Mouse (Mus musculus) embryonic fibroblast, embryonic 13.5 days (primary cell): ENCODE results near the gene Snapin. TPM values are rescaled to one million over a fixed set of nuclear protein-coding genes. Genes with fewer than 3 reads are reported as not detected.

Experiments used
- H3K27ac ChIP-seq: 2 replicates; pipeline ENCODE4 v1.5.1; 2012; ENCODE audit warnings: low read length, control low read depth, inconsistent platforms; ENCODE audit not compliant: insufficient read depth
- H3K4me1 ChIP-seq: 2 replicates; pipeline ENCODE4 v1.6.1; 2011; ENCODE audit warnings: low read length; ENCODE audit not compliant: control insufficient read depth, insufficient read depth
- H3K4me3 ChIP-seq: 2 replicates; pipeline ENCODE4 v1.5.1; 2011; ENCODE audit warnings: mild to moderate bottlenecking, control low read depth, low read length; ENCODE audit not compliant: insufficient read depth
- CTCF ChIP-seq: IDR thresholded peaks from 2 replicates; pipeline ENCODE4 v1.5.1; 2011; ENCODE audit warnings: mild to moderate bottlenecking, control low read depth, low read length, moderate library complexity, borderline replicate concordance; ENCODE audit not compliant: insufficient read depth
- POLR2A ChIP-seq: IDR thresholded peaks from 2 replicates; pipeline ENCODE4 v1.6.1; 2011; ENCODE audit warnings: low read depth, mild to moderate bottlenecking, control low read depth, low read length, moderate library complexity
- polyA plus RNA-seq: library from polyadenylated mRNA; stranded (reverse); fragments of >200 nt; gene quantifications from 2 replicates; pipeline ENCODE4 v1.2.4, GENCODE M21; 2011; ENCODE audit warnings: low read depth; ENCODE audit not compliant: missing spikeins, insufficient read length

The Snapin gene
- polyA plus RNA-seq: 87.6 and 102 TPM in 2 replicates

GRCm38 (mm10) chr3:90490696-90491256, at the start of gene Snapin:
Snapin (minus strand) TSS chr3:90491033.
- peaks cover 11% of the 10 kb centered on the region for H3K4me1 ChIP-seq
- peak within 1 kb of the TSS; percentile 29; the same call in 1 of the 2 replicates for H3K27ac ChIP-seq
- TF ChIP-seq POLR2A: peak; percentile 54
- peak; percentile 74 for TF ChIP-seq CTCF
- H3K4me3 ChIP-seq: peak within 1 kb of the TSS; percentile 72

- H3K27ac ChIP-seq: no peak overlapping the region
- no peak for TF ChIP-seq CTCF
Measured at GRCm38 (mm10) chr3:90537905-90538296, 47.1 kb upstream of the Snapin start.

GRCm38 (mm10) chr3:90537141-90537904, 46.5 kb upstream of the Snapin start, which contains the start of gene S100a16:
S100a16 (plus strand) TSS chr3:90537254.
- H3K27ac ChIP-seq: no peak within 1 kb of the TSS
- TF ChIP-seq CTCF (no peak), POLR2A (peak; percentile 68; the same call in 1 of the 2 replicates)
- no peak within 1 kb of the TSS for H3K4me3 ChIP-seq
- H3K4me1 ChIP-seq: no peaks in the 10 kb centered on the region

More at GRCm38 (mm10) chr3:90537905-90538296, 47.1 kb upstream of the Snapin start:
- Histone ChIP-seq H3K4me1 (no peaks in the 10 kb centered on the region), H3K4me3 (no peak overlapping the region)

- Histone ChIP-seq H3K27ac (no peak overlapping the region), H3K4me3 (no peak overlapping the region), H3K4me1 (no peaks in the 10 kb centered on the region)
- TF ChIP-seq POLR2A (no peak), CTCF (no peak)
Measured at GRCm38 (mm10) chr3:90535446-90535845, 44.6 kb upstream of the Snapin start.

DNA sequence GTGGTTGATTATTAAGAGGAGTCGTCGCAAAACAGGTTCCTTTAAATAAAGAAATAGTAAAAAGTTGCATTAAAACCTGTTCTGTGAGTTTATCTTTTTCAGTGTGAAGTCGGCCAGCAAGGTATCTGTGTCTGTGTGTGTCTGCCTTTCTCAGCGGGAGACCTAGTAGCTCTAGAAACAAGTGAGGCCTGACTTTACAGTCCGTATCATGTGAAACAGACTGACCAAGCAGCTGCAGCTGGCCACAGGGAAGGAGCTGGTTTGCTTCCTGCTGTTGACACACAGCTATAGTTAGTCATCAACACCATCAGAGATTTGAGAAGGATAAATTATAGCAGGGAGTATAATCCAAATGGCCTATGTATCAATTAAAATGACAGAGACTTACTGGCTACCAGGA, 40.9 kb upstream of the Snapin start:
- H3K4me1 ChIP-seq: no peaks in the 10 kb centered on the region
- no peak for TF ChIP-seq CTCF
- TF ChIP-seq POLR2A: no peak
- H3K4me3 ChIP-seq: no peak overlapping the region
- no peak overlapping the region for H3K27ac ChIP-seq

DNA sequence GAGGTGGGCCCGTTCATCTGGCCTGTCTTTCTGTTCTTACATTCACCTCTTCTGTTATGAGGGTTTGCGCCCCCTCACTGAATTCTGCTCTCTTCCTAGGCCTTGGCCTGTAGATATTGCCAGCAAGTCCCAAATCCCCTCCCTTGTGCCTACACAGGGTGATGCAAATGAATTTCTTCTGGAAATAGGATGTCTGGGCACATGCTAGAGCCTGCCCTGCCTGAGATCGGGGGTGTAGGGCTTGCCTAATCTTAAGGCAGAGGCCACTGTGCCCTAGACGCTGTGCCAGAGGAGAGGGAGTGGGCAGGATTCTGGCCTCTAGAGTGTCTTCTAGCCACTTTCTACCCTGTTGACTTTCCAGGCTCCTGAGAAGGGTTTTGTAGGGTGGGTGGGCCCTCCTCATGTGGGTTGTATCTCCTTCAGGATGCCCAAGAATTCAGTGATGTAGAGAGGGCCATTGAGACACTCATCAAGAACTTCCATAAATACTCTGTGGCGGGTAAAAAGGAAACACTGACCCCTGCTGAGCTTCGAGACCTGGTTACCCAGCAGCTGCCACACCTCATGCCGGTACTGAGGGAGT, 36.5 kb upstream of the Snapin start:
- TF ChIP-seq POLR2A: no peak
- no peak for TF ChIP-seq CTCF
- no peak overlapping the region for H3K4me3 ChIP-seq
- no peaks in the 10 kb centered on the region for H3K4me1 ChIP-seq
- no peak overlapping the region for H3K27ac ChIP-seq

DNA sequence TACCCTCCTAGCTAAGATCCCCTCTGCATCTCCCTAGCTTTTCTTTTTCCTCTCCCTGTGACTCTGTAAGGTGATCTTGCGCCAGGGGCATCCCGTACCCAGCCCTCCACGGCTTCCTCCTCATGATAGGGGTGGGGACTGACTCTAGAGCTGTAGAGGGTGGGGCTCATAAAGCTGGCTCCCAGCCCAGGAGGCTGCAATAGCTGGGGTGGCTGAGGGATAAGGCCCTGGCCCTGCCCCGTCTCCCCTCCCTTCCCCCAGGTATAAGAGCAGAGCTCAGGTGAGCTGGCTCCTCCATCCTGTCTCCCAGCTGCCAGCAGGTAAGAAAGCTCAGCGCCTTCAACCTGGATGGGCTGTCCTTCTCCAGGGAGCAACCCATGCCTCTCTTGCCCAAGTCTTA, 35.7 kb upstream of the Snapin start, which contains the start of gene S100a14:
S100a14 (plus strand) TSS at position 277 of the 400 bp plus-strand sequence.
- no peak for TF ChIP-seq POLR2A
- no peak for TF ChIP-seq CTCF
- Histone ChIP-seq H3K4me1 (no peaks in the 10 kb centered on the region), H3K4me3 (no peak within 1 kb of the TSS), H3K27ac (no peak within 1 kb of the TSS)

GRCm38 (mm10) chr3:90526076-90526475, 35.2 kb upstream of the Snapin start:
- no peak for TF ChIP-seq CTCF
- TF ChIP-seq POLR2A: no peak
- Histone ChIP-seq H3K27ac (no peak overlapping the region), H3K4me1 (no peaks in the 10 kb centered on the region), H3K4me3 (no peak overlapping the region)

DNA sequence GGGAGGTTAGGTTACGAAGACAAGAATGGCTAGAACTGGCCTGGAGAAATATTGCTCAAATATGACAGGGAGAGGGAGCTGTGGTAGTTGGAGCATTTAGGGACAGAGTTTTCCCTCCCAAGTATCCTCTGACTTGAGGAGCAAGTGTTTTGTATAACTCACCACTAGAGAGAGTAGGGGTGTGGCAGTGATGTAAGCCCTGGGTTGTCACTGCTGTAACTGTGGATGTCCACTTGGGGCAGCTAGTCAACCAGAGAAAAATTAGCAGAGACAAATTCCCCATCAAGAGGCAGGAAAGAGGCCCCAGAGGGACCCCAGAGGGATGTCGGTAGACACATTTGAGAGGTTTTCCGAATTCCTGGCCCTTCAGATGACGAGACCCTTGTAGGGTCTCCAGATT, 34.6 kb upstream of the Snapin start:
- Histone ChIP-seq H3K4me3 (no peak overlapping the region), H3K4me1 (no peaks in the 10 kb centered on the region), H3K27ac (no peak overlapping the region)
- TF ChIP-seq POLR2A: no peak
- 0 out of 2 replicates have a peak, but pooled peaks have one; percentile 4 for TF ChIP-seq CTCF
